Mouse (Mus musculus) neural tube, embryonic 11.5 days (tissue): ENCODE measurements at regions not wholly inside any gene's neighbourhood (a gene's known extent, or its start where the extent isn't known, plus 50 kb on each side); places are given as distances from the start of the nearest gene placed in this dataset.

ENCODE experiments used
- ATAC-seq: fragments of 200-750 bp; cut with Nextera tagmentation; 2 replicates; pipeline ENCODE4 v1.8.0; 2017; ENCODE audit warnings: moderate number of reproducible peaks, mild to moderate bottlenecking, moderate TSS enrichment, moderate library complexity; ENCODE audit not compliant: insufficient read depth, low FRiP score, low TSS enrichment
- DNase-seq: peaks from one replicate; pipeline ENCODE4 v3.0.0-alpha.2; 2015; ENCODE audit warnings: low spot score
- H3K27ac ChIP-seq: fragments of 300-500 bp; sonication (generic); 2 replicates; pipeline ENCODE4 v1.5.1; 2014; ENCODE audit warnings: low read depth, mild to moderate bottlenecking, low read length
- H3K27me3 ChIP-seq: fragments of 300-500 bp; sonication (generic); 2 replicates; pipeline ENCODE4 v1.6.1; 2014; ENCODE audit warnings: mild to moderate bottlenecking, low read length, mixed read lengths; ENCODE audit not compliant: control insufficient read depth, insufficient read depth
- H3K36me3 ChIP-seq: fragments of 300-500 bp; sonication (generic); 2 replicates; pipeline ENCODE4 v1.6.1; 2014; ENCODE audit warnings: mild to moderate bottlenecking, low read length, moderate library complexity, mixed read lengths; ENCODE audit not compliant: control insufficient read depth, insufficient read depth
- H3K4me1 ChIP-seq: fragments of 300-500 bp; sonication (generic); 2 replicates; pipeline ENCODE4 v1.6.1; 2014; ENCODE audit warnings: low read length, mixed read lengths; ENCODE audit not compliant: control insufficient read depth, insufficient read depth
- H3K4me2 ChIP-seq: fragments of 300-500 bp; sonication (generic); 2 replicates; pipeline ENCODE4 v1.6.1; 2014; ENCODE audit warnings: low read depth, mild to moderate bottlenecking, moderate library complexity
- H3K4me3 ChIP-seq: fragments of 300-500 bp; sonication (generic); 2 replicates; pipeline ENCODE4 v1.5.1; 2014; ENCODE audit warnings: low read depth, low read length
- H3K9ac ChIP-seq: fragments of 300-500 bp; sonication (generic); 2 replicates; pipeline ENCODE4 v1.6.1; 2014; ENCODE audit warnings: mild to moderate bottlenecking, low read length
- H3K9me3 ChIP-seq: fragments of 300-500 bp; sonication (generic); 2 replicates; pipeline ENCODE4 v1.6.1; 2016; ENCODE audit warnings: low read length; ENCODE audit not compliant: control insufficient read depth
- WGBS: fragments of 180-500 bp; shearing (Covaris S2); extraction: QIAGEN DNeasy Blood & Tissue Kit; methylation state at CpG from one replicate; pipeline ENCODE4 v1.1.7; 2014; 5-methylcytosine and 5-hydroxymethylcytosine counted together

- 52% methylated on average over 9 of the region's 9 CpGs for WGBS
- Histone ChIP-seq H3K9ac (no peak overlapping the region), H3K4me3 (no peak overlapping the region), H3K4me2 (no peak overlapping the region), H3K4me1 (0 out of 2 replicates have a peak, but pooled peaks cover 3% of the 10 kb centered on the region), H3K9me3 (no peaks in the 10 kb centered on the region), H3K36me3 (no peaks in the 10 kb centered on the region), H3K27me3 (no peaks in the 10 kb centered on the region), H3K27ac (no peak overlapping the region)
- DNase-seq (peak; percentile 21), ATAC-seq (no peak)
Measured at GRCm38 (mm10) chr1:90518584-90519265, 84.1 kb upstream of the Cops8 start.

- 70% methylated on average over 12 of the region's 12 CpGs for WGBS
- no peaks in the 10 kb centered on the region for H3K27me3 ChIP-seq
- DNase-seq (no peak), ATAC-seq (no peak)
- 0 out of 2 replicates have a peak, but pooled peaks cover 3% of the 10 kb centered on the region for H3K4me1 ChIP-seq
- no peaks in the 10 kb centered on the region for H3K36me3 ChIP-seq
- no peak overlapping the region for H3K4me2 ChIP-seq
- no peak overlapping the region for H3K9ac ChIP-seq
- H3K4me3 ChIP-seq = no peak overlapping the region
- no peak overlapping the region for H3K27ac ChIP-seq
- H3K9me3 ChIP-seq = no peaks in the 10 kb centered on the region
Measured at GRCm38 (mm10) chr1:90519284-90520275, 83.2 kb upstream of the Cops8 start.

GRCm38 (mm10) chr1:90522294-90522693 lies 80.5 kb upstream of the Cops8 start:
- Histone ChIP-seq H3K9me3 (no peaks in the 10 kb centered on the region), H3K4me1 (no peaks in the 10 kb centered on the region), H3K4me3 (no peak overlapping the region), H3K27me3 (no peaks in the 10 kb centered on the region), H3K27ac (no peak overlapping the region), H3K36me3 (no peaks in the 10 kb centered on the region), H3K4me2 (no peak overlapping the region), H3K9ac (no peak overlapping the region)
- ATAC-seq (no peak), DNase-seq (no peak)
- 82% methylated on average over 8 of the region's 8 CpGs for WGBS

GRCm38 (mm10) chr1:90524641-90525220 lies 78.0 kb upstream of the Cops8 start:
- DNase-seq = peak; percentile 16
- WGBS = 39% methylated on average over 3 of the region's 3 CpGs
- H3K4me1 ChIP-seq = no peaks in the 10 kb centered on the region
- H3K4me2 ChIP-seq = no peak overlapping the region
- H3K27me3 ChIP-seq = no peaks in the 10 kb centered on the region
- no peaks in the 10 kb centered on the region for H3K9me3 ChIP-seq
- H3K36me3 ChIP-seq = no peaks in the 10 kb centered on the region
- H3K4me3 ChIP-seq = no peak overlapping the region
- H3K9ac ChIP-seq = no peak overlapping the region
- no peak overlapping the region for H3K27ac ChIP-seq
- ATAC-seq = no peak

- WGBS = 81% methylated on average over 7 of the region's 7 CpGs
- Histone ChIP-seq H3K4me1 (no peaks in the 10 kb centered on the region), H3K36me3 (no peaks in the 10 kb centered on the region), H3K9ac (no peak overlapping the region), H3K27me3 (no peaks in the 10 kb centered on the region), H3K4me2 (no peak overlapping the region), H3K9me3 (no peaks in the 10 kb centered on the region), H3K27ac (no peak overlapping the region), H3K4me3 (no peak overlapping the region)
- ATAC-seq (no peak), DNase-seq (no peak)
Measured at GRCm38 (mm10) chr1:90526311-90526710, 76.5 kb upstream of the Cops8 start.

GRCm38 (mm10) chr1:90527947-90528717 lies 74.6 kb upstream of the Cops8 start:
- H3K9me3 ChIP-seq = no peaks in the 10 kb centered on the region
- ATAC-seq = no peak
- no peak for DNase-seq
- no peak overlapping the region for H3K9ac ChIP-seq
- H3K4me3 ChIP-seq = no peak overlapping the region
- no peaks in the 10 kb centered on the region for H3K27me3 ChIP-seq
- no peaks in the 10 kb centered on the region for H3K4me1 ChIP-seq
- H3K27ac ChIP-seq = no peak overlapping the region
- no peak overlapping the region for H3K4me2 ChIP-seq
- 84% methylated on average over 11 of the region's 11 CpGs for WGBS
- H3K36me3 ChIP-seq = no peaks in the 10 kb centered on the region

- no peaks in the 10 kb centered on the region for H3K36me3 ChIP-seq
- no peak overlapping the region for H3K4me3 ChIP-seq
- H3K4me1 ChIP-seq = no peaks in the 10 kb centered on the region
- H3K9ac ChIP-seq = no peak overlapping the region
- no peaks in the 10 kb centered on the region for H3K9me3 ChIP-seq
- DNase-seq (no peak), ATAC-seq (no peak)
- H3K4me2 ChIP-seq = no peak overlapping the region
- WGBS = 96% methylated on average over 6 of the region's 6 CpGs
- H3K27ac ChIP-seq = no peak overlapping the region
- no peaks in the 10 kb centered on the region for H3K27me3 ChIP-seq
Measured at GRCm38 (mm10) chr1:90533481-90533880, 69.3 kb upstream of the Cops8 start.

- H3K4me3 ChIP-seq = no peak overlapping the region
- DNase-seq (no peak), ATAC-seq (no peak)
- H3K9ac ChIP-seq = no peak overlapping the region
- no peaks in the 10 kb centered on the region for H3K36me3 ChIP-seq
- no peak overlapping the region for H3K4me2 ChIP-seq
- H3K27ac ChIP-seq = no peak overlapping the region
- H3K9me3 ChIP-seq = no peaks in the 10 kb centered on the region
- no peaks in the 10 kb centered on the region for H3K4me1 ChIP-seq
- H3K27me3 ChIP-seq = no peaks in the 10 kb centered on the region
Measured at GRCm38 (mm10) chr1:90536105-90536504, 66.7 kb upstream of the Cops8 start.
